Mouse (Mus musculus) frontal cortex, adult (tissue): ENCODE data around the gene Klhl11.

Experiments used
- ATAC-seq: cut with Nextera tagmentation; 2 replicates; pipeline ENCODE4 v1.9.2; 2017; ENCODE audit warnings: mild to moderate bottlenecking, moderate library complexity, mixed read lengths; ENCODE audit not compliant: low TSS enrichment

Klhl11 gene

DNA sequence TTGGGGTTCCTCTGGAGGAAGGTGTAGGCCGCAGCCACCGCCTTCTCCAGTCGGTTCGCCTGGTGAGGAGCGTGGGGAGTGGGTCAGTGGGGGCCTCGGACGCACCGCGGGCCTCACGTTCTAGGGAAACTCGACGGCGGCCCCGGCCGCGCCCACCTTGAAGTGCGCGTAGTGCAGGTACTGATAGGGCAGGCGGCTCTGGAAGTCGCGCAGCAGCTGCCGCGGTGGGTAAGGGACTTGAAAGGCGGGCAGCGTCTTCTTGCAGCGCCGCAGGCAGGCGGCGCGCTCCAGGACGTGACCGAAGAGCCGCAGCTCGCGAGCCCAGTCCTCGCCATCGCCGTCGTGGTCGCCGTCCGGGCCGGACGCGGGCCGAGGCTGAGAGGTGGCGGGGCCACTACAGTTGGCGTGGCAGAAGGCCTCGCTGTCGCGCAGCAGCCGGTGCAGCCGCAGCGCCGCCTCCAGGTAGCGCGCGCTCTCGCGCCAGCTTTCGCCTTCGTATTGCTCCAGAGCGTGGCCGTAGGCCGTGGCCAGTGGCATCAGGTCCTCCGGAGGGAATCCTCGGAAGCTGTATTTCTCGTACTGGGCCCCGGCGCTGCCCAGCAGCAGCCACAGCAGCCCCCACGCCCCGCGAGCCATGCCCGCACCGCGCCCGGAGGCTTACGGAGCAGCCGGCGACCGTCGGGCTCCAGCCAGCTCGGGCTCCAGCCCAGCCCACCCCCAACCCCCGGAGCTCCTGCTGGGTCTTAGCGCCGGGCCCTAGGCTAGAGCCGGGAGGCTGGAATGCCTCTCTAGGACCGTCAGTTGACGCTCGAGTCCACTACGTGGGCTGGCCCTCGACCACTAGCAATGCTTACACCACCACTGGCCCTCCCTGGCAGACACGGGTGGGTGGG lies 58.3 kb downstream of the Klhl11 start, which contains the start of gene P3h4:
Gene P3h4, minus strand, starts transcription at position 816 of the 893 bp plus-strand sequence.
- peak; percentile 80 for ATAC-seq

DNA sequence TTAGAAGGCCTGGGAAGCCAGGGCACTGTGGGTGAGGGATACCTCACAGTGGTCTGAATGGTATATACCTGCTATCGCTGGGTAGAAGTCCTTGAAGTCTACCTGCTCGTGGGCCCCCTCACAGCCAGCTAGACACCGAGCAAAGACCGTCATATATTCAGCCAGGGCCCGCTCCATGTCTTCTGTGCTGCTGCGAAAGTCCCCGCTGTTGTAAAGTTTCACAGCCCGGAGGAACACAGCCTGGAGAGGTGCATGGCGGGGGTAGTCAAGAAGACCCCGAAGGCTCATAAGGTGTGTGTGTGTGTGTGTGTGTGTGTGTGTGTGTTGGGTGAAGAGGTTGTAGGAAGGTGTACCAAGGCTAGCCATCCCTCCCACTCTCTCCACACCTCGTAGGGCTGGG lies 59.0 kb downstream of the Klhl11 start:
- no peak for ATAC-seq
